Mouse (Mus musculus) embryonic facial prominence, embryonic 14.5 days (tissue): ENCODE measurements around the gene Casp2. TPM values are rescaled to one million over a fixed set of nuclear protein-coding genes. Genes with fewer than 3 reads are reported as not detected.
A peak's percentile ranks its signal among the peaks of the same experiment; 100 is the strongest.

Experiments
- ATAC-seq: fragments of 200-750 bp; cut with Nextera tagmentation; 2 replicates; pipeline ENCODE4 v1.8.0; 2017; ENCODE audit warnings: low read depth, moderate number of reproducible peaks, moderate TSS enrichment
- DNase-seq: peaks from one replicate; pipeline ENCODE4 v3.0.0-alpha.2; 2015; ENCODE audit warnings: low spot score
- H3K27ac ChIP-seq: fragments of 300-500 bp; sonication (generic); replicated peaks from 2 replicates; pipeline ENCODE4 v1.5.1; 2014; ENCODE audit warnings: low read depth, mild to moderate bottlenecking, low read length, moderate library complexity
- H3K27me3 ChIP-seq: fragments of 300-500 bp; sonication (generic); replicated peaks from 2 replicates; pipeline ENCODE4 v1.6.1; 2014; ENCODE audit warnings: low read length; ENCODE audit not compliant: control insufficient read depth, insufficient read depth
- H3K36me3 ChIP-seq: fragments of 300-500 bp; sonication (generic); 2 replicates; pipeline ENCODE4 v1.6.1; 2014; ENCODE audit warnings: low read length, mixed read lengths; ENCODE audit not compliant: control insufficient read depth, insufficient read depth
- H3K4me1 ChIP-seq: fragments of 300-500 bp; sonication (generic); 2 replicates; pipeline ENCODE4 v1.6.1; 2014; ENCODE audit warnings: antibody characterized with exemption, low read length; ENCODE audit not compliant: control insufficient read depth, insufficient read depth
- H3K4me2 ChIP-seq: fragments of 300-500 bp; sonication (generic); 2 replicates; pipeline ENCODE4 v1.6.1; 2014; ENCODE audit warnings: low read depth, mild to moderate bottlenecking, low read length, moderate library complexity, mixed read lengths
- H3K4me3 ChIP-seq: fragments of 300-500 bp; sonication (generic); 2 replicates; pipeline ENCODE4 v1.5.1; 2014; ENCODE audit warnings: low read depth, mild to moderate bottlenecking, low read length
- H3K9ac ChIP-seq: fragments of 300-500 bp; sonication (generic); 2 replicates; pipeline ENCODE4 v1.6.1; 2014; ENCODE audit warnings: low read depth, mild to moderate bottlenecking, low read length, moderate library complexity, mixed read lengths
- H3K9me3 ChIP-seq: fragments of 300-500 bp; sonication (generic); 2 replicates; pipeline ENCODE4 v1.6.1; 2016; ENCODE audit warnings: low read length; ENCODE audit not compliant: control insufficient read depth
- WGBS: fragments of 180-500 bp; shearing (Covaris S2); extraction: QIAGEN DNeasy Blood & Tissue Kit; methylation state at CpG from one replicate; pipeline ENCODE4 v1.1.7; 2014; 5-methylcytosine and 5-hydroxymethylcytosine counted together
- polyA plus RNA-seq: library from polyadenylated mRNA; unstranded; fragments of >200 nt; fragmentation: Nextera tagmentation; extraction: Ambion mirVana; gene quantifications from 2 replicates; pipeline ENCODE4 v1.2.1, GENCODE M21; 2014

The Casp2 gene
- polyA plus RNA-seq, 1 experiment from 2014 or later = 38.6 TPM

DNA sequence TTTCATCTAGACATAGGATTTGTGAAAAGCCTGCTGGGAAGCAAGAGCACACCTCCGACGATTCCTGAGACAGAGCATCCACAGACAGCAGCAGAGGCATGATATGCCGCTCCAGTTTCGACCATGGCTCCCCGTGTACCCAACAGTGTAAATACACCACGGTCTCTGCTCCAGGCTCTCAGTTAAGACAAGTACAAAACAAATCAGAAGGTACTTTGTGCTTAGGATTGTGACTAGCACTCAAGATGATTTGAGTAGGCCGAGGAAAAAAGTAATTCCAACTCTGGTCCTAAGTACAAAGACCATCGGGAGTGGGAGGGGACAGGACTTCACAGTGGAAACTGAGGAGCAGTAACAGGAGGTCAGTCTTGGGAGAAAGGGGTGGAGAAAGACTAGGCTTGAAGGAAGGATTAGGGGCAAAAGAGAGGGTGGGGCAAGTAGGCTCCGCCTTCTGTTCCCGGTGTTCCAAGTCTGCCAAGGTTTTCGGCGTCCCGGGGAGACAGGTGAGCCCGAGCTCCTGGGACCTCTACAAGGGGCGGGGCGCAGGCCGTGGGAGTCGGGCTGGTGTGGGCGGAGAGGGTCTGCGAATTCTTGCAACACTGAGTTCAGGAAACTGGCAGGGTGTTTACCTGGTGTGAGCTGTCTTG lies 3.1 kb upstream of the Casp2 start, which contains the start of gene Tmem139:
Gene Tmem139 (plus strand): TSS at position 447 of the 647 bp plus-strand sequence.
- Histone ChIP-seq H3K4me1 (peaks cover 14% of the 10 kb centered on the region; the same call in 1 of the 2 replicates), H3K36me3 (no peaks in the 10 kb centered on the region), H3K27ac (no peak within 1 kb of the TSS), H3K9ac (no peak within 1 kb of the TSS; the same call in 1 of the 2 replicates), H3K4me2 (peak within 1 kb of the TSS; percentile 34), H3K9me3 (no peaks in the 10 kb centered on the region), H3K27me3 (no peaks in the 10 kb centered on the region), H3K4me3 (peak within 1 kb of the TSS; percentile 20; the same call in 1 of the 2 replicates)
- no peak for ATAC-seq
- 17% methylated on average over 20 of the region's 20 CpGs for WGBS
- peak; percentile 16 for DNase-seq

DNA sequence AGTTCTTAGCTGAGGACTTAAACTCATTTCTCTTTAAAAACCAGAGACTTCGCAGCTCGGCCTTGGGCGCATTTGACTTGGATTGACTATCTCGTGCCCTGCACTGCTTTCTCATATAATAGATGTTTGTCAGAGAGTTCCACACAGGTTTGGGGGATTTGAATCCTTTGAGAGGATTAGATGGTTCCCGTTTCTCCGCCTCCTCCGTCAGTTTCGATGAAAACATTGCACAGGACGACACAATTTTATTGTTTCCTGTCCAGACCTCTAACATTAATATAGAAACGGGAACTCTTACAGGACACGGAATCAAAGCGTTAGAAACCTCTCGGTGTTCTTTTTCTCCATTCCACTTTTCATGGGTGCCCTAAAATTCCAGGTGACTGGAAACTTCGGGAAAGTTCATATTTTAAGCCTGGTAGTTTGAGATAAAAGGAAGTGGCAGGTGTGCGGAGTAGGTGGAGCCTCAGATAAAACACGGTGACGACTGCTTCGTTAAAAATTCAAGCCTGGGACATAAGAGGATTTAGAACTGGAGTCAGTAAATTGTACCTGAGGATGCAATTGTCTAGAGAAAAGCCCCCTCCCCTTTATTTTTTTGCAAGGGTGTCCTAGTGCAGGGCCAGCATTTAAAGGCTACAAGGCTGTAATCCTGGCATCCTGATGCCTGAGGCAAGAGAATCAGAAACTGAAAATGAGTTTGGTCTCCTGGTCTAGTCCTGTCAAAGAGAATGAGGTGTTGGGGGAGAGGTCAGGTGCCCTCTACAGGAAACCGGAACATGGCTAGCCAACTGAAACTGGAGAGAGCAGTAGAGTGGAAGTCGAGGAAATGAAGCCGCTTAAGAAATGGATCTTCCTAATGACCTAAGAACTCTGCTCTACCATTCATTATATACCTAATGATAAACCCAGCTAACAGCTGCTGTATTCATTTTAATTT lies 876 bp downstream of the Casp2 start:
- peak overlapping the region; percentile 97 for H3K9ac ChIP-seq
- no peak for DNase-seq
- H3K27ac ChIP-seq = peak overlapping the region; percentile 89
- H3K4me1 ChIP-seq = peaks cover 12% of the 10 kb centered on the region; the same call in 1 of the 2 replicates
- H3K4me3 ChIP-seq = peak overlapping the region; percentile 88
- WGBS = under 1% methylated on average over 21 of the region's 21 CpGs
- no peaks in the 10 kb centered on the region for H3K9me3 ChIP-seq
- no peak for ATAC-seq
- no peaks in the 10 kb centered on the region for H3K27me3 ChIP-seq
- H3K4me2 ChIP-seq = peak overlapping the region; percentile 83
- H3K36me3 ChIP-seq = peaks cover 35% of the 10 kb centered on the region

DNA sequence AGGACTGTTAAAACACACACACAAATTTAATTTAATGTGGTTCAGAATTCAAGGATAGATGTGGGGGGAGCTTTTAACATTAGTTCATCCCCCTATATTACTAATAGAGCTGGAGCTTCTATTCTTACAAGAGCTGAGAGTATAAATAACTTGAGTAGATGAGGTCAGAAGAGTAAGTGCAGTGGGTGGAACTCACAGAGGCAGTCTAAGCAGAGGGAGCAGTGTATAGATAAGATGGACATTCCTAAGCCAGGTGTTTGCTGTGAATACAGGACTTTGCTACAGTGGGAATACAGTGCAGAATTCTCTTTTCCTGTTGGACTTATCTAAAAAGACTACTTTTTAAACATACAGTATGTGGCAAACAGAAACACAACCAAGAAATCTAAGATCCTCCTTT lies 6.0 kb downstream of the Casp2 start:
- Histone ChIP-seq H3K9ac (no peak overlapping the region), H3K36me3 (peaks cover 79% of the 10 kb centered on the region), H3K27ac (no peak overlapping the region), H3K9me3 (no peaks in the 10 kb centered on the region), H3K4me2 (no peak overlapping the region), H3K4me1 (peaks cover 12% of the 10 kb centered on the region), H3K27me3 (no peaks in the 10 kb centered on the region), H3K4me3 (no peak overlapping the region)
- ATAC-seq = no peak
- DNase-seq = no peak

DNA sequence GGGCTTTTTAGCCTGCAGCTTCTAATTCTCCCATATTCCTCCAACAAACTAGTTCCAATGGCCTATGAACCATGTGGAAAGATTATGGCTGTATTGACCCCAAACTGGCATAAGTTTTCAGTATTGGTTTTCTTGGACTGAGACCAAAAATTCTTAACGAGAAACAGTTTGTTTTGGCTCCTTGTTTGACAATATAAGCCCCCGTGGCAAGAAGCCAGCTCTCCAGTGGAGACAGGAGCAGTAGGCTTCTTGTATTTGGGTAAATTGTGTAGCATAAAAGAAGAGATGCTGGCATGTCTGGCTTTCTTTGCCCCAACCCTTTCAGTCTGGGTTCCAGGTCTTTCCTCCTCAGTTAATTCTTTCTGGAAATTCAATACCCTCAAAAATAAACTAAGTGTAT lies 11.4 kb downstream of the Casp2 start:
- 30% methylated on average over 2 of the region's 2 CpGs for WGBS
- Histone ChIP-seq H3K27me3 (no peaks in the 10 kb centered on the region), H3K9me3 (no peaks in the 10 kb centered on the region), H3K9ac (no peak overlapping the region), H3K27ac (no peak overlapping the region), H3K4me3 (no peak overlapping the region), H3K36me3 (peaks cover 91% of the 10 kb centered on the region), H3K4me2 (no peak overlapping the region), H3K4me1 (peaks cover 9% of the 10 kb centered on the region)
- DNase-seq (peak; percentile 79), ATAC-seq (no peak)

DNA sequence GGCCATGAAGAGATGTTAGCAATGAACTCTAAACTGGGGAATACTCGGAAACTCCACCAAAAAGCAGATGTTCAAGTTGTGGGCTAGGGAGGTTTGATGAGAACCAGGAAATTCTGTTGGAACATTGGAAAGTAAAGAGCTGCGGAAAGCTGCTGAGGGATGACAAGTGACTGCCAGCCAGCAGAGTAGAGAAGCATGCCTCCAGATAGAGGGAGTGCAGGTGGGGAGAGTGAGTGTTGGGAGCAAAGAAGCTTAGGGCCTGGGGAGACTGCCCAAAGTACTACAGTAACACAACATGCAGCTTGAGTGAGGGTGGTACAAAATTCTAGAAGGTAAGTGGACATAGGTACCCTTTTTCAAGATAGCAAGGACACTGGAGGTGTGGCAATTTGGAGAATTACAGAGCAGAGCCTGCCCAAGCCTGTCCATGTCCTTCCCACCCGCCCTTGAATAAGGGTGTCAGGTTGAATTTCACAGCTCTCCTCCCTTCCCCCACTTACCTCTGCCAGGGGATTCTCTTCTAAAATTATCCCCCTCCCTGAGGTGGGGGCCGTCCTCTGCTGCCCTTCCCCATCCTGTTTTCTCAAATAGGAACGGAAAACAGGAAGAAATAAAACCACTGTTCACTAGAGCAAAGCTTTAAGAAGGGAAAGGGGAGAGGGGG lies 18.2 kb downstream of the Casp2 start:
- WGBS = 68% methylated on average over 5 of the region's 5 CpGs
- Histone ChIP-seq H3K36me3 (peaks cover 57% of the 10 kb centered on the region), H3K27ac (no peak overlapping the region), H3K9ac (no peak overlapping the region), H3K4me3 (no peak overlapping the region), H3K4me1 (no peaks in the 10 kb centered on the region), H3K4me2 (no peak overlapping the region), H3K27me3 (no peaks in the 10 kb centered on the region), H3K9me3 (no peaks in the 10 kb centered on the region)
- DNase-seq (no peak), ATAC-seq (no peak)

DNA sequence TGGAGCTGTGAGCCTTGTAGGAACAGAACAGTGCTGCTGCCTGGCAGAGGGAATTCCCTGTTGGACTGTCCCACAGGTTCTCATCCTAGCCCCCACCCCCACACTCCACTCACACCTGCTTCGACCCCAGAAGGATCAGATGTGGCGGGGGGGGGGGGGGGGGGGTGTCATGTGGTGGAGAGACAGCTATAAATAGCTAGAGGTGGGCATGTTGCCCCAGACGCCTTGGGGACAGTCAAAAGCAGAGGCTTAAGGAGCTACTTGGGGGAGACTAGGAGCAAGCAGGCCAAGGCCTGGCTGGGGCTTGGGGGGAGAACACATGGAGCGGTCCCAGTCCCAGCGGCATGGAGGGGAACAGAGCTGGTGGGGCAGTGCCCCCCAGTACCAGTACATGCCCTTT lies 21.7 kb downstream of the Casp2 start, which contains the start of gene Clcn1:
Gene Clcn1 (plus strand): TSS at position 238 of the 400 bp plus-strand sequence.
- Histone ChIP-seq H3K9me3 (no peaks in the 10 kb centered on the region), H3K4me1 (no peaks in the 10 kb centered on the region), H3K4me3 (no peak within 1 kb of the TSS), H3K36me3 (peaks cover 25% of the 10 kb centered on the region), H3K9ac (no peak within 1 kb of the TSS), H3K27me3 (no peaks in the 10 kb centered on the region), H3K4me2 (no peak within 1 kb of the TSS), H3K27ac (no peak within 1 kb of the TSS)
- DNase-seq (no peak), ATAC-seq (no peak)
- 64% methylated on average over 4 of the region's 5 CpGs for whole genome bisulfite sequencing

DNA sequence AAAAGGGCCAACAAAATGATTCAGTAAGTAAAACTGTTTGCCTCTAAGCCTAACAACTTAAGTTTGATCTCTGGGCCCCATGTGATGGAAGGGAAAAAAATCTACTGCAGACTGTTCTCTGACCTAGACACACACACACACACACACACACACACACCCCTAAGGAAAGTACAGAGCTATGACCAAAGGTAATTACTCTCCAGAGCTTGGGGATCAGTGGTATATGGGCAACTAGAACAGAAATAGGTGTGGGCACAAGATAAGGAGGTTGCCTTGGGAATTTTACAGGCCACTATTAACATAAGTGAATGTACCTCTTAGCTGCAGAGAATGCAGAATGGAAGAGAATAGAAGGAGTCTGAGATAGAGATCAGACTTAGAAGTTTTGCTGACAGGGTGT lies 22.8 kb downstream of the Casp2 start:
- no peak overlapping the region for H3K27ac ChIP-seq
- ATAC-seq = no peak
- H3K27me3 ChIP-seq = no peaks in the 10 kb centered on the region
- no peaks in the 10 kb centered on the region for H3K4me1 ChIP-seq
- H3K4me2 ChIP-seq = no peak overlapping the region
- no peaks in the 10 kb centered on the region for H3K9me3 ChIP-seq
- no peak overlapping the region for H3K9ac ChIP-seq
- H3K4me3 ChIP-seq = no peak overlapping the region
- H3K36me3 ChIP-seq = peaks cover 14% of the 10 kb centered on the region
- DNase-seq = no peak

DNA sequence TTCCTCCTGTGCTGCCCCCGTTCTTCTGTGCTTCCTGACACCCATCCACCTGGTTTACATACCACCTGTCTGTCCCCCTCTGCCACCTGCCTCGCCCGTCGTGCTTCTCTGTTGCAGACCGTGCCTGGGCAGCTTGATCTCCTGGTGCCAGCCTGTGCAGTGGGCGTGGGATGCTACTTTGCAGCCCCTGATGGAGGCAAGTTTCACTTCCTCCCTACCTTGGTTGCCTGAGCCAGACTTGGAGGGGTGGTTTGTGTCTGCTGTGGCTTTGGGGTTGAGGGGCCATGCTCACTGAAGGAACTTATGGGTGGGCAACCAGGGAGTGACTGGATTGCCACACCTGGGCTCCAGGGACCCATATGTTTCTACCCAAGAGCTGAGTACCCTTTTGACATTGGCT lies 28.5 kb downstream of the Casp2 start:
- Histone ChIP-seq H3K4me3 (no peak overlapping the region), H3K4me1 (no peaks in the 10 kb centered on the region), H3K36me3 (no peaks in the 10 kb centered on the region), H3K9me3 (no peaks in the 10 kb centered on the region), H3K27me3 (no peaks in the 10 kb centered on the region), H3K27ac (no peak overlapping the region), H3K4me2 (no peak overlapping the region), H3K9ac (no peak overlapping the region)
- DNase-seq (no peak), ATAC-seq (no peak)
- 84% methylated on average over 6 of the region's 6 CpGs for WGBS
